Mouse (Mus musculus) brain, embryonic 14.5 days (tissue): ENCODE results near the gene Otud4.

ENCODE experiments used
- CTCF ChIP-seq: fragments of 200-500 bp; IDR thresholded peaks from 2 replicates; pipeline ENCODE4 v1.5.1; 2012; ENCODE audit warnings: inconsistent platforms, mild to moderate bottlenecking, moderate library complexity, borderline replicate concordance; ENCODE audit not compliant: insufficient read depth, insufficient read length; ENCODE audit errors: extremely low read depth
- POLR2A ChIP-seq: fragments of 200-500 bp; IDR thresholded peaks from 2 replicates; pipeline ENCODE4 v1.6.1; 2012; ENCODE audit warnings: mild to moderate bottlenecking, inconsistent platforms, borderline replicate concordance; ENCODE audit not compliant: poor library complexity, insufficient read depth, insufficient read length, severe bottlenecking; ENCODE audit errors: extremely low read depth

DNA sequence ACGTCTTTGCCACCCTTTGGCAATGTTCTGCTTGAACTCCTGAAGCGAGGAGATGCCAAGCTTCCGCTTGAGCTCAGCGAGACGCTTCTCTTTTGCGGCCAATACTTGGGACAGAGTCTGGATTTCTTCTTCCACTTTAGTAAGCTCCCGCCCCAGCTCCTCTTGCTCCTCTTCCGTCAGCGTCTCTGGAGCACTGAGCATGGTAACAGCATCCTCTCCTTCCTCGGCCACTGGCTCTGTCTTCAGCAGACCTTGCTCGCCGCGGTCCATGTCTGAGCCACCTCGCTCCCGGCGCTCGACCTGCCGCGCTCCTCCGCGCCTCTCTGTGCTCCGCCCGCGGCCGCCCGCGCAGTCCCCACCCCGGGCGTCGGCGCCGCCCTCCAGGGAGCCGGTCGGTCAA lies 41.1 kb downstream of the Otud4 start:
- TF ChIP-seq CTCF, result no peak
- TF ChIP-seq POLR2A, result no peak
